Mouse (Mus musculus) embryonic facial prominence, embryonic 10.5 days (tissue): Measurements from ENCODE around the gene Serpina7. TPM values are rescaled to one million over a fixed set of nuclear protein-coding genes. Genes with fewer than 3 reads are reported as not detected.

Experiments
- DNase-seq: peaks from one replicate; pipeline ENCODE4 v3.0.0-alpha.2; 2017; ENCODE audit warnings: low spot score
- H3K27ac ChIP-seq: fragments of 300-500 bp; sonication (generic); replicated peaks from 2 replicates; pipeline ENCODE4 v1.5.1; 2016; ENCODE audit warnings: mild to moderate bottlenecking
- H3K27me3 ChIP-seq: fragments of 300-500 bp; sonication (generic); replicated peaks from 2 replicates; pipeline ENCODE4 v1.6.1; 2016; ENCODE audit warnings: low read depth, mild to moderate bottlenecking; ENCODE audit not compliant: poor library complexity, severe bottlenecking
- H3K36me3 ChIP-seq: fragments of 300-500 bp; sonication (generic); replicated peaks from 2 replicates; pipeline ENCODE4 v1.6.1; 2016; ENCODE audit warnings: mild to moderate bottlenecking, moderate library complexity
- H3K4me1 ChIP-seq: fragments of 300-500 bp; sonication (generic); 2 replicates; pipeline ENCODE4 v1.6.1; 2016
- H3K4me3 ChIP-seq: fragments of 300-500 bp; sonication (generic); 2 replicates; pipeline ENCODE4 v1.5.1; 2016; ENCODE audit warnings: mild to moderate bottlenecking, moderate library complexity
- H3K9me3 ChIP-seq: fragments of 300-500 bp; sonication (generic); 2 replicates; pipeline ENCODE4 v1.6.1; 2016; ENCODE audit warnings: mild to moderate bottlenecking
- WGBS: fragments of 180-500 bp; shearing (Covaris S2); methylation state at CpG from one replicate; pipeline ENCODE4 v1.1.7; 2016; 5-methylcytosine and 5-hydroxymethylcytosine counted together
- polyA plus RNA-seq: library from polyadenylated mRNA; unstranded; fragments of >200 nt; fragmentation: Nextera tagmentation; extraction: Ambion mirVana; gene quantifications from 2 replicates; pipeline ENCODE4 v1.2.1, GENCODE M21; 2016

Serpina7 gene
- polyA plus RNA-seq: 0.13 and 0.17 TPM in 2 replicates

DNA sequence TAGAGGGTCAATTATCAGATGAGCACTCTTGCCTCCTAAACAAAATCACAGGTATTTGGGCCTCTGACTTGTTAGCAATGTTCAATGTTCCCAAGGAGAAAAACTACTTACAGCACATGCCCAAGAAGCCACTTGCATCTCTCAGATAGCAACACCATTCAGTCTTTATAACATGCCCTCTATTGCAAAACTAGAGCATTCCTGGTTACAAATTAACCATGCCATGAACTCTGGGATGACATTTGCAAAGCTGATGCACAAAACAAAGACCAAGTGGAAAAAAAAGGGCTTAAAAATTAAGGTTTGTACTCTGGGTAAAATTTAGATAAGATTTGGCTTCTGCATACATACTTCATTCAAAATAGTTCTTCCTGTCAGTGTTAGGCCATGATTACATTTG is at the start of gene Serpina7:
Serpina7 (minus strand) TSS at position 160 of the 400 bp plus-strand sequence.
- H3K9me3 ChIP-seq: no peaks in the 10 kb centered on the region
- H3K36me3 ChIP-seq: no peaks in the 10 kb centered on the region
- no peaks in the 10 kb centered on the region for H3K4me1 ChIP-seq
- no peak within 1 kb of the TSS for H3K27ac ChIP-seq
- H3K27me3 ChIP-seq: peaks cover 27% of the 10 kb centered on the region
- no peak for DNase-seq
- no peak within 1 kb of the TSS for H3K4me3 ChIP-seq

DNA sequence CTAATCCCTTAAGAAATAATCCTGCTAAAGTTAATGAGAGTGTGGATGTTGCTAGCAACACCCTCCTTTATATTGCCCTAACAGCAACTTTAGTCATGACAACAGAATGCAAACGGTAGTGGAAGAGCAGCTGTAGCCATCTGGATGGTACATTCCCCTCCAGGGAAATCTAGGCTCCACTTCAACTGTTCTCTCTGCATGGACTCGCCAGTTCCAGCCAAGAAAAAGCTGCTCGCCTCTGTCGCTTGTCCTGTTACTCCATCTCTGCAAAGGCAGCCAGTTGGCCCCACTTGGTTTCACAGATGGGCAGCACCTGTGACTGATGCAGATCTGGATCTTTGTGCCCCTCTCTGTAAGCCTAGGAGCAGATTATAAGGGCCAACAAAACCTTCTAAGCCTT is 49.0 kb upstream of the Serpina7 start:
- 59% methylated on average over 4 of the region's 4 CpGs for WGBS
- Histone ChIP-seq H3K9me3 (no peaks in the 10 kb centered on the region), H3K4me1 (no peaks in the 10 kb centered on the region), H3K27me3 (peaks cover 15% of the 10 kb centered on the region), H3K36me3 (no peaks in the 10 kb centered on the region), H3K4me3 (no peak overlapping the region), H3K27ac (no peak overlapping the region)
- DNase-seq: no peak

DNA sequence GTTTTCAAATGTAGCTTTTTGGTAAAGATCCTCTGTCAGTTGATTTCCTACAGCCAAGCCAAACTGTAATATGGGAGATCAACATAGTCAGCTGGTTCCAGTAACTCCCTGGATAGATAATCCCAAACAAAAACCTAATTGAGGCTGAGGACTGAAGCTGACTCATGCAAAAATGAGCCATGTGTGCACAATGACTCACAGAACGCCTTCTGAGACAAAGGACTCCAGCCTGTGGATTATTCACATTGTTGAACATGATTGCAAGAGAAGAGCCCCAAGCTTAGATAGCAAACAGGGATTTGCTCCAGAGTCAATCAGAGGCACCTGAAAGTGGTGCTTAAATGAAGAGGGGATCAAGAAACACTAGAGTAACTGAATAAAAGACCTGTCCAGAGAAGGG is 12.2 kb upstream of the Serpina7 start:
- WGBS: 70% methylated on average over 1 of the region's 1 CpGs
- H3K27me3 ChIP-seq: peaks cover 2% of the 10 kb centered on the region; the same call in 1 of the 2 replicates
- no peaks in the 10 kb centered on the region for H3K9me3 ChIP-seq
- no peaks in the 10 kb centered on the region for H3K36me3 ChIP-seq
- no peak for DNase-seq
- H3K4me1 ChIP-seq: no peaks in the 10 kb centered on the region
- no peak overlapping the region for H3K4me3 ChIP-seq
- H3K27ac ChIP-seq: no peak overlapping the region

DNA sequence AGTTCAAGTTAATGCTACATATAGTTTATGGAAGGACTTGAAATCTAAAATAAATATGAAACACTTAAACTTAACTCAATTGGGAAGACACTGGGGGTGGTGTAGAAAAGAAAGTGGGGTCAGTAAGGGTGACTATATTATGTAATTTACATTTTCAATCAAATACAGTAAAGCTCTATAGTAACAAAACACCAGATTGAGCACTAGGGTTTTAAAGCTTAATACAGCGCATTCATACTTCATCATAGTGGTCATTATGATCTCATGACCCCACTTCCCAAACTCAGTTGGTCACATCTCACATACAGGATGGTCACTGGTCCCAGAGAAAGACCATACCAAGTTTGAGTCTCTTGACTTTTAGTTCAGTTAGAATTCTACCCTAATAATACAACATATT is 907 bp upstream of the Serpina7 start, which contains the start of gene 4930513O06Rik:
4930513O06Rik (plus strand) TSS at position 301 of the 400 bp plus-strand sequence.
- peaks cover 32% of the 10 kb centered on the region for H3K27me3 ChIP-seq
- 91% methylated on average over 1 of the region's 1 CpGs for WGBS
- H3K36me3 ChIP-seq: no peaks in the 10 kb centered on the region
- no peak within 1 kb of the TSS for H3K27ac ChIP-seq
- no peaks in the 10 kb centered on the region for H3K4me1 ChIP-seq
- no peak for DNase-seq
- H3K4me3 ChIP-seq: no peak within 1 kb of the TSS
- H3K9me3 ChIP-seq: no peaks in the 10 kb centered on the region

DNA sequence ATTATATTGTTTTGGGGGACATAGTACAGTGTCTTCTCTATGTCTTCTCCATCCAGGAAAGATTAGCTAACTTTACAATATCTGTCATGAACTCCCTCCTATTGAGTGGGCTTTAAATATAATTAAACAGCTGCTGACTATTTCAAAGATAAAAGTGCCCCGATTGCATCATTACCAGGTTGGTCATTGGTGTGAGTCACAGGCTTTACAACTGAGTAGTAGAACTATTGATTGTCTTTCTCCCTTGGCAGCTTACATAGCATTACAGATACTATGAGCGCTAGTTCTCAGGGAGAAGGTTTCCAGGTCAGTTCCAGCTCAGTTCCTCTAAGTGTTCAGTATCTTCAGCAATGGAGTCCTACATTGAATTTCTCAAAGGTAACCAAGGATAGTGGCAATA is 6.5 kb downstream of the Serpina7 start:
- Histone ChIP-seq H3K36me3 (no peaks in the 10 kb centered on the region), H3K27me3 (peaks cover 8% of the 10 kb centered on the region), H3K4me3 (no peak overlapping the region), H3K9me3 (no peaks in the 10 kb centered on the region), H3K4me1 (no peaks in the 10 kb centered on the region), H3K27ac (no peak overlapping the region)
- 91% methylated on average over 2 of the region's 2 CpGs for WGBS
- no peak for DNase-seq

DNA sequence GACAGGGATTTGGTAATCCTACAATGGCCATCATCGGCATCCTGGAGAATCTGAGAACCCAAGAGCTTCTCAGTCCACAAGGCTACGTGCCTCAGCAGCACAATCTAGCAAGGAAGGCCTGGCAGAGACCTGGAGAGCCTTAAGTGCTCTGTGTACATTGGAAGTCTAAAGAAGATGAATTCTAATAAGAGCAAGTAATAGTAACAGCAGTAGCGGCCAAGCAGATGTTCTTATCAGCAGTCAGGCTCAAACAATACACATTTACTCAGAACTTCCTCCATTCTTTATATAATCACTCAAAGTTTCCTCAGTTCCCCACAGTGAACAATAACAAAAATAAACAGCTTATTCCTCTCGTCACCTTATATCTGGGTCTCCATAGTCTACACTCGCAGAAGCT is 21.0 kb downstream of the Serpina7 start:
- WGBS: 74% methylated on average over 5 of the region's 5 CpGs
- Histone ChIP-seq H3K27ac (no peak overlapping the region), H3K4me1 (no peaks in the 10 kb centered on the region), H3K27me3 (peaks cover 8% of the 10 kb centered on the region), H3K36me3 (no peaks in the 10 kb centered on the region), H3K4me3 (no peak overlapping the region), H3K9me3 (no peaks in the 10 kb centered on the region)
- no peak for DNase-seq

DNA sequence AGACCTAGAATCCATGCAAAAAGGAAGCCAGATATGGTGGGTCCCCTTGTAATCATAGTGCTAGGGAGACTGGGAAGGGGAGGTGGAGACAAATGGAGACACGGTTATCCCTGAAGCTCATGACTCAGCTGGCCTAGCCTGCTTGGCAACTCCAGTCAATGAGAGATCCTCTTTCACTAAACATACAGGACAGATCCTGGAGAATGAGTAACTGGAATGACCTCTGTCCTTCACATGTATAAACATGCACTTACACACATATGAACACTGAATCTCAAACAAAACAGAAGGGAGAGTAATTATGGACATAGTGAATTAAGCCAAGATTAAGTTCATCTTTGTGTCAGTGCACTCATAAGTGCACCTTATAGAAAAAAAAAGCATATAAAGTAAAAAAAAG is 31.9 kb downstream of the Serpina7 start:
- WGBS: 74% methylated on average over 1 of the region's 1 CpGs
- Histone ChIP-seq H3K4me1 (no peaks in the 10 kb centered on the region), H3K9me3 (no peaks in the 10 kb centered on the region), H3K4me3 (no peak overlapping the region), H3K27me3 (peaks cover 18% of the 10 kb centered on the region), H3K36me3 (no peaks in the 10 kb centered on the region), H3K27ac (no peak overlapping the region)
- no peak for DNase-seq

DNA sequence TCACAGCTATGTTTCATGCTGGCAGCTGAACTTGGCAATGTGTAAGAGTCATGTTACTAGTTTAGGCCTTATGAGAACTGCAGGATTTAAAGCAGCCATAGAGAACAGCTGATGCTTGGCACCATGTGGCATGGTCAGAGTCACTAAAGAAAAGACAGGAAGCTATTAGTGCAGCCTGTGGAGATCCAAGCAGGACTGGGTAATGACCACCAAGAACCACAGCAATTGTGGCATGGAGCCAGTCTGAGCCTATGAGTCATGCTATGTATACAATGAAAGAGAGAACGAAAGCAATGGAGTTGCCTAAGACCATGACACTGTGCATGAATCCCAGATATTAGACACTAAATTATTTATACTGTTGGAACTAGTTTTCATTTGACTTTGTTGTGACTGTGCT is 33.1 kb downstream of the Serpina7 start:
- Histone ChIP-seq H3K4me1 (no peaks in the 10 kb centered on the region), H3K9me3 (no peaks in the 10 kb centered on the region), H3K27ac (no peak overlapping the region), H3K4me3 (no peak overlapping the region), H3K27me3 (peaks cover 15% of the 10 kb centered on the region), H3K36me3 (no peaks in the 10 kb centered on the region)
- 80% methylated on average over 1 of the region's 1 CpGs for WGBS
- no peak for DNase-seq

DNA sequence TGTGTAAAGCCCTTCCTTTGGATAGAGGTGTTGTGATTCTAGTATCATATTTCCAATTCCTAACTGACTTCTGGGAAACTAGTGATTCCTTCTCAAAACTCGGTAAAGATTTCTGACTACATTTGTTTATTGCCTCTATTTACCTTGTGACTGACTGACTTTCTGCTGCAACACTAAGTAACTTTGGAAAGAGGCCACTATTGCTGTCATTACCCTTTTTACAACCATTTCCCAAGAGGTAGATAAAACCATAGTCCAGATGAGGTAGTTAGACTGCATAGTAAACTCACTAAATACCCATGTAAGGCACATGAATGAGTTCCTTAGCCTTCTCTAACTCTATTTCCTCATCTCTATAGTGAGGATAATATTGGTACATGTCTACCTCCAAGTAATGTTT is 43.9 kb downstream of the Serpina7 start:
- no peak overlapping the region for H3K4me3 ChIP-seq
- no peak overlapping the region for H3K27ac ChIP-seq
- 76% methylated on average over 1 of the region's 1 CpGs for WGBS
- no peaks in the 10 kb centered on the region for H3K9me3 ChIP-seq
- no peaks in the 10 kb centered on the region for H3K36me3 ChIP-seq
- H3K27me3 ChIP-seq: peaks cover 6% of the 10 kb centered on the region
- DNase-seq: no peak
- H3K4me1 ChIP-seq: no peaks in the 10 kb centered on the region

DNA sequence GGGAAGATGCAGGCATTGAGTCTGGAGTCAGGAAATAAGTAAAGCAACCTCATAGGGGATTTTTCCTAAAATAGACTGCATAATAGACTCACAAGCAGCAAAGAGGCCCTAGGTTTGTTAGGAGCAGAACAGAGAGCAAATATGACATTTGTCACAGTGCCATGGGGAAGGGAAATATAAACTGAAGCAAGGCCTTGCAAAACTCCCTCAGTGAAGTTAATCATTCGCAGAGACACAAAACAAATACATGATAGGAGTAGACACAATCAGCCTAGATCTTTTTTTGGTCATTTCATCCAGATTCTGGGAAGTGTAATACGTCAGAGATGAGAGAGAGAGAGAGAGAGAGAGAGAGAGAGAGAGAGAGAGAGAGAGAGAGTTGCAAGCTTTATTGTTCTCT is 45.7 kb downstream of the Serpina7 start:
- Histone ChIP-seq H3K36me3 (no peaks in the 10 kb centered on the region), H3K27ac (no peak overlapping the region), H3K4me1 (no peaks in the 10 kb centered on the region), H3K9me3 (no peaks in the 10 kb centered on the region), H3K27me3 (peaks cover 11% of the 10 kb centered on the region), H3K4me3 (no peak overlapping the region)
- no peak for DNase-seq
- WGBS: 87% methylated on average over 2 of the region's 2 CpGs

DNA sequence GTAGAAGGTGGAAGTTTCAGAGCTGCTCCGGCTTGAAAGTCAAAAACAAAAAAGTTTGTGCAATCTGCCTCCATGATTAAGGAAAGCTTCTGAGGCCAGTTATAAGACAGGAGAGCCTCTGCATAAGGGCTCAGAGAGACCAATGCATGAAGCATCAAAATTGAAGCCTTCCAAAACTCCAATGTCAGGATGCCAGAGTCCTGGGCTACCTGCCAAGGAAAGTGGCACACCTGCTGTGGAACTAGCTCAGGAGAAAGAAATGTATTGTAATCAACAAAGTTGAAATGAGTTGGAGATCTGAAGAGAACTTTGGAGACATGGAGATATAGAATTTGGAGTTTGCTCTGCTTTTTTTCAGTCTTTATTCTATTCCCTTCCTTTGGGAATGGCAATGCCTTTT is 47.4 kb downstream of the Serpina7 start:
- H3K27ac ChIP-seq: no peak overlapping the region
- DNase-seq: no peak
- no peaks in the 10 kb centered on the region for H3K36me3 ChIP-seq
- peaks cover 11% of the 10 kb centered on the region for H3K27me3 ChIP-seq
- H3K4me3 ChIP-seq: no peak overlapping the region
- 86% methylated on average over 1 of the region's 1 CpGs for WGBS
- H3K4me1 ChIP-seq: no peaks in the 10 kb centered on the region
- no peaks in the 10 kb centered on the region for H3K9me3 ChIP-seq
